Mouse (Mus musculus) adrenal gland, adult 18-20 months (tissue): Measurements from ENCODE around the gene Mettl14. TPM values are rescaled to one million over a fixed set of nuclear protein-coding genes. Genes with fewer than 3 reads are reported as not detected.
"Not testable (repeated sequence)": the region's sequence is repeated elsewhere in the genome, so short reads cannot be mapped to it uniquely, and the experiment has no call there.

Experiments used
- DNase-seq, 2 experiments: peaks; one replicate each; pipeline ENCODE4 v3.0.0; 2021 to 2022; ENCODE audit warnings: low spot score in 2 of 2
- long read RNA-seq, 2 experiments: library from polyadenylated mRNA; stranded (forward); transcript quantifications; one replicate each; pipeline ENCODE4 v2.0.0; 2021
- total RNA-seq, 2 experiments: library from RNA; stranded (reverse); gene quantifications; 1 replicate in 1 of 2; 2 replicates in 1 of 2; pipeline ENCODE4 v1.2.3; 2021

Gene Mettl14
- 10 to 100 TPM; 13.4 to 15.2 TPM for total RNA-seq
- long read RNA-seq, experiment 1, partial matches to known transcripts = 1 of 6 reads
- long read RNA-seq, experiment 1, other reads (novel, unspliced or antisense) = 4 of 6 reads
- long read RNA-seq, experiment 2, partial matches to known transcripts = 6 of 14 reads
- long read RNA-seq, experiment 2, other reads (novel, unspliced or antisense) = 4 of 14 reads

DNA sequence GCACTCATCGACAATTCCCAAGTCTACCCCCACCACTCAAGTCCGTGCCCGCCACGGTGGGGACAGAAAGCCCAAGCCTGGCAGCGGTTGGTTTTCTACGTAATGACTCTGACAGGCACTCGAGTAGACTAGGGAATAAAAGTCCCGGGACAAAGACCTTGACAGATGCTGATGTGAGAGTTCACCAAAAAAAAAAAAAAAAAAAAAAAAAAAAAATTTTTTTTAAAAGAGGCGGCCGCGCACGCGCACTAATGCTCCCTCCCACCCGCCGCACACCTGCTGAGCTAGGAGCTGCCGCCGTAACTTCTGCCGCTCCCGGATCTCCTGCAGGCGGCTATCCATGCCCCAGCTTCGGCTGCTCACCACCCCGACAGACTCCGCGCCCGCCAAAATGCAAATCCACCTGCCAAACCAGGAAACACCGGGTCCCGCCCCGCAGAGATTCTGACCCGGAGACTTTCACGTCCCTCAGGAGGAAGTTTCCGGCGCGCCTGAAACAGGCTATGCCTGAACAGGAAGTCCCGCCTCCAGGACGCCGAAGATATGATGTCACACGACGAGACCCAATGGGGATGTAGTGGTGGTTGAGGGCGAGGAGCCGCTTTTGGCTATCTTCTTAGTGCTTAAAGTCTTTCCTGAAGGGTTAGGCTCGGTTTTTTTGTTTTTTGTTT lies at the start of gene Mettl14:
TSS of gene Mettl14 (minus strand) at position 623 of the 671 bp plus-strand sequence.
- DNase-seq = peak; percentile 89 to 90

- DNase-seq = no peak
Measured at GRCm38 (mm10) chr3:123433362-123433761, 47.5 kb upstream of the Mettl14 start.

DNA sequence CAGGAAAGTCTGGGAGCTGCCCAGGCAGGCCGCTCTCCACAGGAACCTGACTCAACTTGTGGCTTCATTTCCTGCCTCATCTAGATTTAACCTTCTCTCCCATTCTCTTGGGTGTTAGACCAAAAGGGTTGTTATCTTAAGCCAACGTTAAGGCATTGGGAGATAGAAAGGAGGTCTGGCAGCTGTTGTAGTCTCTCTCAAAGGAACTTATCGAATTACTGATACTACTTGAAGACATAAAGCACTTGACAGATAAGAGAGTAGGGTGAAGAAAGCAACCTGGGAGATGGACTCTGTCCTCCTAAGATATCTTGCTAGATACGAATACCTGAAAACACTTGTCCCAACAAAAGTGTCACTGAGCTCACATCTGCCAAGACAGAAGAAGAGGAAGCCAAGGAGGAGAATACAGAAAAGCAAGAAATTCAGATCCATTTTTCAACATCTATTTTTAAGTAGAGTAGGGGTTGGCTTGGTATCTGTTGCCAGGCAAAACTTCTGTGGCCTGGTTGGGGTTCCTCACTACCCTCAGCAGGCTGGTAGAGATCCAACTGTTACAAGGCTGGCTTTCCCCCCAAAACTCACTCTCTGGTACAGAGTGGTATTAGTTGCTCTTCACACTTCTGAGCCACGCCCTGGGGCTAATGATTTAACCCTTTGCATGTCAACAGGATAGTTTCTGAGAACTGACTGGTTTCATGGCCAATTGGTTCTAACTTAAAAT lies 46.2 kb upstream of the Mettl14 start:
- no peak for DNase-seq

- DNase-seq = no peak
Measured at GRCm38 (mm10) chr3:123429597-123430458, 43.9 kb upstream of the Mettl14 start.

- DNase-seq = no peak
Measured at GRCm38 (mm10) chr3:123428005-123428404, 42.1 kb upstream of the Mettl14 start.

- no peak for DNase-seq
Measured at GRCm38 (mm10) chr3:123425647-123426046, 39.7 kb upstream of the Mettl14 start.

DNA sequence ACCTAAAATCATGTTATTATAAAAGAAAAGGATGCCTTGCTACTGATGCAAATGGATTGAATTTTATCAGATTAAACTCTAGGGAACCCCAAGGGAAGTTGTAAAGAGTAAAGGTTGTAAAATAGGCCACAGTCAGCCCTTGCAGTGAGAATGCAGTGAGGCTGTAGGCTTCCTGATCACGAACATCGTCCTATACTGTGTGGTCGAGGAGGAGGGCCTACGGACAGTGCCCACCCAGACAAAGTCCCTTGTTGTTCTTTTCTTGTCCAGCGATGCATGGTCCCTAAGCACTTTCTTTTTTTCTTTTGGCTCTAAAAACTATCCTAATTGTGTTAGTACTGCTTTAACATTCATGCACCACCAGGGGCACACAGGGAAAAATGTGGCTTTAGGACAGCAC lies 27.3 kb upstream of the Mettl14 start:
- DNase-seq = no peak

DNA sequence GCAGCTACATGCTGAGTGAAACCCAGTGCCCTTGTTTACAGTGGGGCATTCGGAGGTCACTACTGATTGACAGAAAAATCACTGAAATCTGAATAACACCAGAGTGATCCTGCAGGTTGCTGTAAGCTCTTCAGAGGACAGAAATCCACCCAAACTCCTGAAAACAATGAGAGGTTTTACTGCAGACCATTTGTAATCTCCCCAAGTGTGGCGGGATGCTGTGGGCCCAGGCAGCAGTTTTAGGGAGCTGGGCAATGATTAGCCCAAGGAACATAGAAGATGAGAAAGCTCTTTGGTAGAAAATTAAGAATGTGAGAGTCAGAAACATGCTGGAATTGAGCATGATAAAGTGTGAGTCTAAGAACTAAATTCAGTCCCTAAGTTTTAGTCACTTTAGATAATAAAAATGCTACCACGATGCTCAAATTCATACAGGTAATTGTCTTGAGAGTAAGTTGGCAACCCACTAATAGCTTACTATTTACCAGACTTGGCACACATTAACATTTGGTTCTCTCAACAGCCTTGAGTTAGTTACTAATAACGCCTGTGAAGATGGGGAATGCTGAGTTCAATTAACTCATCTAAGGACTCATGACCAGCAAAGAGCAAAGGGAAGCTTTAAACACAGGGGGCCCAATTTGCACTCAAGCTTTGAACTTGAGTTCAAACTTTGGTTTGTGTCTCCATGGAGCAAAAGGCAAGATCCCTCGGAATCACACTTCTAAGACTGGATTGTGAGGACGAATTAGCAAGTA lies 26.1 kb upstream of the Mettl14 start:
- DNase-seq = no peak

DNA sequence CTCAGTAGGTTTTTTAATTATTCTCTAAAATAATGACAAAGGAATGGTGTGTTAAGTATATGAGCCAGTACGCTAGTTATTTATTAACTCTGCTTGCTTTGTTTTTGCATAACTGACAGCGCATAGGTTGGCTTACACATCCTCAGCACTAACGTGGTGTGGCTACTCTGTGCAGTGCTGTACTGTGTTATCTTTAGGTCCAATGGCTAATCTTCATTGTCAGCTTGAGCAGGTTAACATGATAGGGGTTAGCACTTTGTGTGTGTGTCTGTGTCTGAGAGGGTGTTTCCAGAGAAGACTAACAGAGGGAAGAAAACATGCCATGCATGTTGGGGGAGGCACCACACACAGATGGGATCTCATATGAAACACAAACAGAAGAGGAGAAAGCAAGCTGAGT lies 19.0 kb upstream of the Mettl14 start:
- no peak for DNase-seq

DNA sequence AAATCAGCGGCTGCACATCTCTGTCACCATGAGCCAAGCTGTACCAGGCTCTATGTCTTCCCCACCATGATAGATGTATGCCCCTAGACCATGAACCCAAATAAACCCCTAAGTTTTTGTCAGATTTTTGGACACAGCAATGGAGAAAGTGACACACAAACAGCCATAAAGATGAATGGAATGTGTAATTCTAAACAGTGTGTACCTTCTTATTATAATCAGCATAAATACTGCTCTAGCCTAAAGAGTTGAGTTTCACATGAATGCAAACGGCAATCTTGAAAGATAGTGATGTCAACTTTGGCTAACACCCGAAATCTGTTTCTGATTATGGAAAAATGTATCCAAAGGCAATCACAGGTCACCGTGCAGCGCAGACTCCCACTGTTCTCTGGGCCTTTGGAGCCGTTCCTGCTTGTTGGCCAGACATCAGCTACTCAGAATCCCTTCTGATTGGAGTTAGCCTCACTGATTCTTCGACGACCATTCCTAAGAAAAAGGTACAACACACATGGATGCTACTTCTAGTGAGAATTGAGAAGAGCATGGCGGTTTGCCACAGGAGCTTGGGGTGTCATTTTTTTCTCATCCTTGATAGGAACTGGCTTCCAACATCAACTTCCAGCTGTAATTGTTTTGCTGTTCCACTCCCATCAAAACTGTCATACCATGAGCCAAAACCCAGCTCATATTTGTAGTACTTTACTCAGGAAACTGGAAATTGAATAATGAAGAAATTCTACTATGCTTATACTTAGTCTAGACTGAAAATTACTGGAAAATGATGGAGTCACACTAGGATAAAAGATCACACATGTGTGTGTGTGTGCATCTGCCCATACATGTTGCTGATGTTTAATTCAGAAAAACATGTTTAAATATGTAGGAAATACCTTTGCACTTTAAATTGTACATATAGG lies 11.9 kb upstream of the Mettl14 start:
- no peak for DNase-seq

GRCm38 (mm10) chr3:123395611-123396010 lies 9.7 kb upstream of the Mettl14 start:
- DNase-seq = no peak

GRCm38 (mm10) chr3:123391180-123391579 lies 5.3 kb upstream of the Mettl14 start:
- no peak for DNase-seq

GRCm38 (mm10) chr3:123386157-123386780 lies 361 bp upstream of the Mettl14 start:
- not testable (repeated sequence) for DNase-seq

DNA sequence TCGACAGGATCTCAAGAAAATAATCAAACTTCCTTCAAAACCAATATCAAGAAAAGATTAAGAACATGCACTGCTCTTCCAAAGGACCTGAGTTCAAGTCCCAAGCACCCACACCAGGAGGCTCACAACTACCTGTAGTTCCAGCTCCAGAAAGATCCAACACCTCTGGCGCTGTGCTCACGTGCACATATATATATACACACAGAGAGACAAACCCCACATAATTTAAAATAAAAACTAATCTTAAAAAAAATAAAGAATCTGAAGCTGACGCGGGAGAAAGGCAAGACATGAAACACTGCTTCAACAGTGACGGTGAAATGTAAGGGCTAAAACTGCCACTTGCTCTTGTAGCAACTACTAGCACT lies 806 bp downstream of the Mettl14 start:
- DNase-seq = no peak

GRCm38 (mm10) chr3:123384435-123384834 lies 1.5 kb downstream of the Mettl14 start:
- DNase-seq = no peak

DNA sequence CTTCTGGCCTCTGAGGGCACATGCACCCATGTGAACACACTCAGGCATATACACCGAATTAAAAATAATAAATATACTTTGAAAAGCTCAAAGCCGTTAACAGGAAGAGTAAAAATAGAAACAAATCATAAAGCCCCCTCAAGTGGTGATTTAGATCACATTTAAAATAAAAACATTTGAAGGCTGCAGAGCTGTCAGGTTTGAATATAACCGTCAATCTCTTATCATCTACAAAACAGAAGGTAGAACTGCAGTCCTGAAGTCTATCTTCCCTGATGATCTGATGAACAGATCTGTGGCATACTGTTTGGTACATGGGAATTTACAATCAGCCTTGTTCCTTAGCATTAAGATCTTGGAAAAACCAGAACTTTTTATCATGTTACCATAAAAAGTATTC lies 9.3 kb downstream of the Mettl14 start:
- no peak for DNase-seq

- DNase-seq = peak; percentile 53 to 57
Measured at GRCm38 (mm10) chr3:123371766-123372535, 14.0 kb downstream of the Mettl14 start.

GRCm38 (mm10) chr3:123370927-123371326 lies 15.0 kb downstream of the Mettl14 start:
- no peak for DNase-seq
